Mouse (Mus musculus): Measurements from ENCODE around the gene Uap1.

Gene Uap1

DNA sequence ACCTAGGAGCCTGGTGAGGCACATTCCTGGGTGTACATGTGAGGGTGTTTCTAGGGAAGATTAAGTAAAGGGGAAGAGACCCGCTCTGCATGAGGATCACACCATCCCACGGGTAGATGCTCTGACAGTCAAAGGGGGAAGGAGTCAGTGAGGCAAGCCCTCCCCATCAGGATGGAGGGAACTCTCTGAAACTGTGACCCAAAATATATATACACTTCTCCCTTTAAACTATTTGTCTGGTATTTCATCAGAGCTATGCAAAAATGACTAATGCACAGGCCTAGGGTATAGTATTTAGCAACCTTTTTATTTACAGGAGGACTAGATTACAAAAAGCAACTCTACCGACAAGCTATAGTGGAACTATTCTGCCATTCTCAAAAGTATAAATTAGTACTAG, 9.8 kb downstream of the Uap1 start:
- DNase-seq (ENCODE audit: low read depth, low spot score) = no peak

DNA sequence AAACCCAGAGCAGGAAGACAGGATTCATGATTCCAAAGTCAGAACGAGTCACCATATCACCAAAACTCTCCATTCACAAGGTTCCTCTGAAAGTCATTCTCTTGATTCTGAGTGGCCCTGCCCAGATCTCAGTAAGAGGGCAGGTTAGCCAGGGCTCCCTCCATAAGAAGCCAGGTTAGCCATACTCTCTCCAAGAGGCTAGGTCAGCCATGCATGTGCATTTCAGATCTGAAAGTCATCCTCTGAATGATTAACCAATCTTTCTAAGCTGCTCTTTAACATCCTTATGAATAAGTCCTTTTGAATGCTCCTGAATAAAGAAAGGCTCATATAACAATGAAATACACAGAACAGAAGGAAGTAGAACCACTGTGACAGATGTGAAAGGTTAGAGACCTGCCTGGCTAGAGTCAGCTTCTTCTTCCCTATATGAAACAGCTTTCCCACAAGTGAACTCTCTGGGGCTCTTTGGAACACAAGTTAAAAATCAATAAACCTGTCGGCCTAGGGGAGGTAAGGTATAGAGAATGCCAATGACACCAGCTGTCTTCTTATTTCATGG, 10.6 kb downstream of the Uap1 start:
- DNase-seq (ENCODE audit: low read depth, low spot score) = no peak

DNA sequence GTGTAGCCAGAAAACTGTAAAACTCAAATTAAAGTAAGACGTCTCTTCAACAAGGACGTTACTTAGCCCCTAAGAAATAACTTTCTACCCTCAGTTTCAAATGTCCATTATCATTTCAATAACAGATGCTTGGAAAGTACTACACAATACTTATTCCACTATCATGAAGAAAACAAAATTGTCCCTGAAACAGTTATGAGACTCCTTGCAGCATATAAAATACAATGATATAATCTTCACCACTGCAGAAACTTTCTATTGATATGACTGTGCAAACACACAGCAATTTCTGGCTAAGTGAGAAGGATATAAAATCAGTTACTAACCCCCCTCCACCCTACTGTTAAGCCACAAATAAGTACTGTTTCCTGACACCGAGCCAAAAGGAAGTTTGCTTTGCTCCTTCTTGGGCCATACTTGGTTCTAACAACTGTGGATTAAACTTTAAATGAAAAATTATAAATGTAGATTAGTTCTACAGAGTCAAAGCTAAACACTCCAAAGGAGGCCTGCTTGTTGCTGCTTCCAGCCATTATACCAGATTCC, 11.3 kb downstream of the Uap1 start:
- no peak for DNase-seq (ENCODE audit: low read depth, low spot score)

DNA sequence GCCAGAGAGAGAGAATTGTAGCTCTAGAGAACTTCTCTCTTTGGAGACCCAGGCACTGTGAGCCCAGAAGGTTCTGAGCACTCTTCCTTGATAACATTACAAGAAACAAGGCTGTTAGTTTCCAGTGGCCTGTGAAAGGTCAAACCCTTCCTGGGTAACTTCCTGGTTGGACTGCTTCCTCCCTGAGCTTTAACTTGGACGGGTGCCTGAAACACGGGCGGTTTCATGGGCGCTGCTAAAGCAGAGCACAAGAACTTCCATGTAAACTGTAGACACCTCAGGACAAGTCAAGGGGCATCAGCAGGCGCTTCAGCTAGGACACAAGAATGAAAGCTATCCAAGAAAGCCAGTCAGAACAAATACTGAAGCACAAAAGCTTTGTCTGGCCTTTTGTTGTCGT, 12.9 kb downstream of the Uap1 start:
- DNase-seq (ENCODE audit: low read depth, low spot score) = no peak

DNA sequence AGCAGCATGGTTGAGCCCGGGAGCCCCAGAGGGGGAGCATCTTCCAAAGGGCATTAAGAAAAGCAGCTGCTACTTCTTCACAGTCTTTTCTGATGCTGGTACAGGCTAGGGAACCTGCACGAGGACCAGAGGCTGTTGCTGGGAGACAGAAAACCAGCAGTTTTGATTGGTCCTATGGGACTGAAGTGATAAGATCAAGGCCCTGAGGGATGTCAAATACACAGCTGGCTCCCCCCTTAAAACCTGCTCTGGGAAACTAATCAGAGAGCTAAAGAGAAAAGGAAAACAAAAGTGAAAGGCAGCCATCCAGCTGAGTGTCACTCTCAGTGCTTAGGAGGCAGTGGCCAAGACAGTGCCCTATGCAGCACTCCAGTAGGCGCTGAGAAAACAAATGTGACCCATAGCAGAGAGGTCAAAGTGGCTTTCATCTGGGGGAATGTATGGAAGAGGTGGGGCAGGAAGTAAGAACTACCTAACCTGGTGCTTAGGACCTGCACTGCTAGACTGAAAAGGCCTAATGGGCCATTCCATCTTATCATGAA, 14.3 kb downstream of the Uap1 start:
- DNase-seq (ENCODE audit: low read depth, low spot score) = no peak

DNA sequence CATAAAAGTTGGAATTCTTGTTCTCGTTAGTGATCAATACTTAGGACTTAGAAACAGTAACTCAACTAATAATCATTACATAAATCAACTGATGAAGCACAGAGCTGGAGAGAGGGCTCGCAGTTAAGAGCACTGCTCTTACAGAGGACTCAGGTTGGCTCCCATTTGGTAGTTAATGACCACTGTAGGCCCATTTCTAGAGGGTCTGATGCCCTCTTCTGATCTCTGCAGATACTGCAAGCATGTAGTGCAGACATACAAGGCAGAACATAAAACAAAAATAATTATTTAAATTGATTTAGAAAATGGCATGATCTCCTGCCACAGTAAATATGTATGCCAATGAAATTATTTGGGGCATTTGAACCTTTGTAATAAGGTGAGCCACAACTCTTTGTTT, 15.1 kb downstream of the Uap1 start:
- DNase-seq (ENCODE audit: low read depth, low spot score) = no peak

DNA sequence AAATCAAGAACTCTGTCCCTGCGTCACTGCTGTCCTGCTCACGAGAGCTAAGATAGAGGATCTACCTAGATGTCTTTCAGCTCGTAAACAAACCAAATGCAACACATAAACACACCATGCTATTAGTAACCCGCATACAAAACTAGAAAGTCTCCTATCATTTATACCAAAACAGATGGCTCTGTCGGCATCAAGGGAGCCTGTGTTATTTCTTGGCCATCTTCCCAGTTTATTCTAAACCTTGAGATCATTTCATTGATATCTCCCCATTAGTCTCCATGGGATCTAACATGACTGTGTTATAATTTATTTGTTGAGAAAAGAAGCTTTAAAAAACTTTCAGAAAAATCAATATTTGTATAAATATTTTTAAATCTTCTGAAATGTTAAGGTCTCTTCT, 19.0 kb downstream of the Uap1 start:
- no peak for DNase-seq (ENCODE audit: low read depth, low spot score)

DNA sequence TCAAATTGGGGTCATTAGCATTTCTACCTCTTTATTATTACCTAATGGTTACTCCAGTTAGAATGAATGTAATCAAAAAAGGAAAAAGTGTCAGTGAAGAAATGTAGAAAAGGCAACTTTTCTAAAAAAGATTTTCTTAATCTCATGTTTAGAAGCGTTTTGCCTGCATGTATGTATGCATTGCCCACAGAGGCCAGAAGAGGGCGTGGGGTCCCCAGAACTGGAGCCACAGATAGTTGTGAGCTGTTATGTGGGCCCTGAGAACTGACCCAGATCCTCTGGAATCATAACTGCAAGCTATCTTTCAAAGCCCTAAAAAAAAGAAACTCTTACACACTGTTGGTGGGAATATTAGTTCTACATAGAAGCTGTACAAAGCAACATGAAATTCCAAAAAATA, 19.5 kb downstream of the Uap1 start:
- DNase-seq (ENCODE audit: low read depth, low spot score) = no peak

DNA sequence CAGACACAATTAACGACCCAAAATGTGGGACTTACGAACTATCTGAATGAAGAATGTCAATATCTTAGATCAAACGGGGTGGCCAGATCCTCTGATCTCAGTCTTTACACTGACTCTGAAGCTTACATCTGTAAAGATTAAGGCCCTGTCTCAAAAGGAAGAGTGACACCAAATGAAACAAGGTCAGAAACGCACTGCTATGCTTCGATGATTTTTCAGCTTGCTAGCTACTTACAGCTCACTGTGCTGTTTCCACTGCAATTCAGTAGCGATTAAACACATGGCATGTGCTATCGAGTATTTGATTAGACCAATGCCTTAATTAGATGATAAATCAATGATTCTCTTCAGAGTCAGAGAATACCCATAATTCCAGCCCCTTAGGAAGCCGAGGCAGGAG, 20.8 kb downstream of the Uap1 start:
- no peak for DNase-seq (ENCODE audit: low read depth, low spot score)

DNA sequence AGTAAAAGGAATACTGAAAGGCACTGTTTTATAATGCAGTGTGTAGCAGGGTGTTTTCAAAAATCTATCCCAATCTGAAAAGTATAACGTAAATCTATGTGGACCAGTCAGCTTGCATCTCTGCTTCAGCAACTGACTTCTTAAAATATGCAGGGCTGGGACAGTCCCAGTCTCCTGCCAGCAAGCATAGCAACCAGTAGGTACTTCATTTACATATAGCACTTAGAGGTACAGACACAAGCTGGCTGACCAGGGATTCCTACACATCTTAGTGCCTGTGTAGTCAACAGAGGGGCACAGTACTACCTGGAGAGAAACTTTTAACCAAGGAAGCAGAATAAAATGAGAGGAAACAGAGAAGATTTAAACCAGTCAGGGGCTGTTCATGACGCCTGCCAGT, 22.2 kb downstream of the Uap1 start:
- DNase-seq (ENCODE audit: low read depth, low spot score) = no peak

DNA sequence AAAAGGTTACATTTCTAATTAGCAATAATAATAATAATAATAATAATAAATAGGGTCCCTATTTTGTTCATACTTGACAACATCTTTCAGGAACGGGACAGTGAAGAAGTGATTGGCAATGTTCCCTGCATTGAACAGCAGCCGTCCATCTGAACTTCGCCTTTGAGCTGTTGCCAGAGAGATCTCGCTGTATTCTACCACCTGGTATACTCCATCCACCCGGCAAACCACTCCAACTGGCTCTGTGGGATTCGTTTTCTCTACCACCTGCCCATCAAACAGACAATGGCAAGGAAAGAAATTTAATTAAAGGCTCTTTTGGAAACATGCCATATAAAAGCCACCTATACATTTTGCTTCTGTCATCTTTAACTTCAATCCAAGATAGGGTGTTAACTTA, 23.9 kb downstream of the Uap1 start:
- DNase-seq (ENCODE audit: low read depth, low spot score) = no peak

DNA sequence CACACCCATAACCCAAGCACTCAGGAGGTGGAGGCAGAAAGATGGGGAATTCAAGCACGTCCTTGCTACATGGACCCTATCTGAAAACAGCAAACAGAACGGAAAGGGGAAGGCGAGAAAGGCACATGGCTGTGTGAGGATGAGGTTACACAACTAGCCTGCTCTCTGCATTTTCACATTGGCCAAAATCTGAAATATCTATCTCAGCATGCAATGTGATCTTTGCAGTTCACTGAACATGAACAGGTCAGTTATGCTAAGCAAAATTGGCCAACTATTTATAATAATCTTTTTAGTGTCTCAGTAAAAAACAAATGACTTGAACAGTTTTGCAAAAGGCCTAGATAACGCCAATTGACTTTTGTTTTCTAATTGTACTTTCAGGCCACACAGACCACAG, 25.0 kb downstream of the Uap1 start:
- no peak for DNase-seq (ENCODE audit: low read depth, low spot score)

DNA sequence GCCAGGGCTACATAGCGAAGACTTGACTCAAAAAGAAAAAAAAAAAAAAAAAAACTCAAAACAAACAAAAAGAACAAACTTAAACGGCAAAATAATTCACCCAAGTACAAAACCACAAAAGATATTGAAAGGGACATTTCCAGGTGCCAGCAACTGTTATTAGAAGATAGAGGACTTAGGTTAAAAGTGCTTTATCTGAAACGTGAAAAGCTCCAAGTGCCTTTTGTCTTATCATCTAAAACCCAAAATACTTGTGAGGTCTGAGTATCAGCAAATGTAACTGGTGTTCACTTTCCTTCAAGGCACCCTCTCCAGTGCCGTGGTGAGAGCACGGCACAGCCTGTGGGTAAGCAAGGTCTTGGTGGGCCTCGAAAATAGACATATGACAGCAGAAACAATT, 26.2 kb downstream of the Uap1 start:
- no peak for DNase-seq (ENCODE audit: low read depth, low spot score)

DNA sequence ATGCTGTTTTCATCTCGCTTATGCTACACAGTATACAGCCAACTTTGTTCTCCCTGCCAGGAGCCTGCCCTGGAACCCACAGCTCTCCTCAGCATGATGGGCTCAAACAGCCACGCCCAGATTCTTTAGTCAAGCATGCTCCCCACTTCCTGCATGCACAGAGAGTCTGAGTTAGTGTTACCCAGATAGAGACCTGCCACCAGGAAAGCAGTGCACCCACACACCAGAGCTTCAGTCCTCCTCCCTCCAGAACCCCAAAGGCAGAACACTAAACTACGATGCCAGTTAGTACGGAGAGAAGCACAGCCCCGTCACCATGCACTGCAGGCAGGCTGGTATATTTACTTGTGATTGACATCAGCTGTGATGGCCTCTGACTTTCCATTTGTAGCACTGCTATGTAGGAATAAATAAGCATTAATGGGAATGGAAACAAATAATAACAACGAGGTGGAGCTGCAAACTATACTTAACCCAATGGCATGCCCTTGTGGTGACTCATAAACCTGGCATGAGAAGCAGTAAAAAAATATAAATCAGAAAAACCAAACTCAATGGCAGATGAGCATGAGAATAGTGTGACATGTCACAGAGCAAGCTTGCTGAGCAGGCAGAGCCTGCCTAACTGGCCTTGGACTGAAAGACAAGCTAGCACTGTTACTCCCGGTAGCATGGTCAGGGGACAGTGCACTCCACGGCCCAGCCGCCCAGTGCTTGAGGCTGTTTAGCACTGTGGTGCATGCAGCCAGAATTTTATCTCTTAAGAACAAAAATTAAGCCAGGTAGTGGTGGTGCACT, 26.9 kb downstream of the Uap1 start:
- no peak for DNase-seq (ENCODE audit: low read depth, low spot score)

DNA sequence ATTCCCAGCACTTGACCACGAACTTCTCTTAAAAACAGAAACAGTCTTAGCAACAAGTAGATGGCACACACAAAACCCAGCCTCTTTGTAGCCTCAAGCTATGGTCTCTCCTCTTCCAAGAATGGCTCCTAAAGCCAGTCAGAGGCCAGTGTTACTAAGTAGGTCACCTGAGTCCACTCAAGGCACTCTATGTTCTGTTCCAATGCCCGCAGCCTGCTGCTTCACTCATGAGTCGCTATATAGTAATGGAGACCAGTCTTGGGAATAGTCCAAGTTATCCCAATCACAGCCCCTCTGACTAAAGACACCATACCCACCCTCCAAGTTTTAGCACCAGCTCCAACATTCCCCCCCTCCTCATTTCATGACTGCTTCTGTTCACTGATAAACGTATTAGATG, 29.2 kb downstream of the Uap1 start:
- no peak for DNase-seq (ENCODE audit: low read depth, low spot score)

DNA sequence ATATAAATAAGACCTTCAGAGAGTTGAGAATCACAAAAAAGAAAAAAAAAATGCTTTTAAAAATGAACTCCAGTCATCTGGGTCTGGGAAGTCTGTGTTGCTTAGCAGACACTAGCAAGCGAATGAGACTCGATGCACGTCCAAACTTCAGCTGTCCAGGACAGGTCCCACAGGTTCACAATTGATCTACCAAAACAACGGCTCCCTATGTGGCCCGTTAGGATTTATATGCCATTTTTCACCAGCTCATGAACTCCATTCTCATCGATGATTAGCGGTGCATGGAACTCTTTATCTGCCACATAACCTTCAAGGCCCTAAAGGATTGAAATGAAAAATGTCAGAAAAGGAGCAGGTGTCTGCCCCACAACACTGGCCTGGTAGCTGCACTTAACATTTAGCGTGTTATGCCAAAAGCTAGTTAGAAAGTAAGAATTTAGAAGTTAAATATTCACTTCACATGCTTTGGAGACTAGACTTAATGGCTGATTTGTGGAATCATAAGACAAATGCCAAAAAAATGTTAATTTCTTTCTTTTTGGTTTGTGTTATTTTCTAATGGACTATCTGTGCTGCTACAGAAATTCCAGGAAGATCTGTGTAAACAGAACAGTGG, 32.4 kb downstream of the Uap1 start:
- DNase-seq (ENCODE audit: low read depth, low spot score) = no peak

DNA sequence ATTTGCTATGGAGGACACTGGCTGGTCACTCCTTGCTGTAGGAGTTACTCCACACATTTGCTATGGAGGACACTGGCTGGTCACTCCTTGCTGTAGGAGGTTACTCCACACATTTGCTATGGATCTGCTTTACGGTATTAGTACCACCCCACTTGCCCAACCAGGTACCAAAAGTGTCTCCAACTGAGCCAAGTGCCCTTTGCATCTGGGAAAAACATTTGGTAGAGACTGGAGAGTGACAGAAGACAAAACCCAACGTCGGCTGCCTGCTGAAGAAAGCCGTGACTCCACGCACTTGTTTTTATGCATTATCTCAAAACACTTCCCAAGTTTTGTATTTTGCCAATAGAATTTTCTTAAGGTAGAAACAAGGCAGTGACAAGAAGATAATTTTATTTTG, 33.1 kb downstream of the Uap1 start:
- no peak for DNase-seq (ENCODE audit: low read depth, low spot score)

DNA sequence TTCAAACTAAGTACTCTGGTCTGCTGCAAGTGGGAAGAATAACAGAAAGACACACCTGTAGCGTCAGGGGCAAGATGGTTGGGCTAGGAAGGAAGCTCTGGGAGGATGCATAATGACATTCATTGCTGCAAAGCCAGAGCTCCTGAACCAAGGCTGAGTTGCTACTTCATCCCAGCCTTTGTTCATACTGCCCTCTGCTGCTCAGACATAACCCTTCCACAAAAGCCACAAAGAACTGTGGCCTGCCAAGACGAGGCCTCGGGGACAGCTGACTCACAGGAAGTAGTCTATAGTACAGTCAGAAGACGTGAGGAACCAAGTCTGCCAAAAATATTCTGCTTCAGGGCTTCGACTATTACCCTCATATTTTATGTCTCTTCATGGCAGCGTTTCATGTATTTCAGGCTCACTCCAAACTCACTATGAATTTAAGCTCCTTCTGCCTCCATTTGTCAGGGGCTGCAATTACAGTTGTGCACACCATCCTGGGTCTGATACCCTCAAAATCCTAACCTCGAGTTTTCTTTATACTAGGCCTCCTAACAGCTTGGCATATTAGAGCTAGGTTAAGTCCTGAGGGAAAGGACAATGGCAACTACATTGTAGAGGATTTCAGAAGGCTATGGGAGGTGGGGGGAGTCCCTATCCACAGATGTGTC, 38.3 kb downstream of the Uap1 start:
- peak; percentile 74 for DNase-seq (ENCODE audit: low read depth, low spot score)

DNA sequence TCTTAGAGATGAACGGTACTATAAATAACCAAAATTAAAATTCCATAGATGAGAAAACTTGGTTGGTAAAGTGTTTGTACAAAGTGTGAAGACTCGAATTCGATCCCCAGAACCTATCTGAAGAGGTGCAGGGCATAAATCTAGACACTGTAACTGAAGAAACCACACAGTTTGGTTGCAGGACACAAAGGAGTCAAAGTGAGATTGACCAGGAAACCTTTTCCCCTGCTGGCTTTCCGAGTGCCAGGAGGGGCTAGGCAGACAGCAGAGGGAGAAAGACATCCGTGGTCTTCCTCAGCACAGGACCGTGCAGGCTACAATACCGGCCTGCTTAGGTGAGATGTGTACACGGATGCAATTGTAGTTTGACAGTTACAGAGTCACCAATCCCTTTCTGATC, 40.5 kb downstream of the Uap1 start:
- DNase-seq (ENCODE audit: low read depth, low spot score) = no peak

DNA sequence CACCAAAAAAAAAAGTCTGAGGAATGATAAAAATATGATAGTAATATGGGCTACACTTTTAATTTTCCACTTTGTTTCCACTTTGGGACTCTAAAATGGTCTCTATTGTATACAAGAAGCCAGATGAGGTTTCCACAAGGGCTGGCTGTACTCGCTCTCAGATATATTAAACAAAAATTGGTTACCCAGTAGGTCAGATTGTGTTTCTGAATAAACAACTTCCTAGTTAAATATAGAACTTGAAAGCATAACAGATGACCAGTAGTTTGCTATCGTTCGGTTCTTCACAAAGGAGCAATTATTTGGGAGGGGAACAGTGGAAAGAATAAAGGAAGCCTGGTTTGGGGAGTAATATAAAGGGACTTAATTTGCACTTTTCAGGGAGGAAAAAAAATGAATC, 43.8 kb downstream of the Uap1 start:
- DNase-seq (ENCODE audit: low read depth, low spot score) = no peak

DNA sequence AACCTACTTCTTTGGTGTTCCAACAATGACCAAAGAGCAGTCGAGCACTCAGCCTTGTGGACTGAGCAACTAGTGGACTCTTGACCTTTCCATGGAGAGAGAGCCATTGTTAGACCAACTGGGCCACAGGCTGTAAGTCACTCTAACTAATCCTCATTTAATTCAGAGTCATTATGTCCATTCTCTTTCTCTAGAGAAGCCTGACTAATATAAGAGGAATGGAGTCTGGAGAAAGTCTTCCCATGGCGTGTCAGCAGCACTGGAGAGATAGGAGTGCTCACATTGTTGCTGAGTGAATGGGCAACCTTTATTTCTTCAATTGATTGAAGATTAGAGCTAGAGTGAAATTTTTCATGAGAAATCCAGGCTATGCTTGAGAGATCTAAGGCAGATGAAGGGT, 50.1 kb downstream of the Uap1 start:
- DNase-seq (ENCODE audit: low read depth, low spot score) = no peak

DNA sequence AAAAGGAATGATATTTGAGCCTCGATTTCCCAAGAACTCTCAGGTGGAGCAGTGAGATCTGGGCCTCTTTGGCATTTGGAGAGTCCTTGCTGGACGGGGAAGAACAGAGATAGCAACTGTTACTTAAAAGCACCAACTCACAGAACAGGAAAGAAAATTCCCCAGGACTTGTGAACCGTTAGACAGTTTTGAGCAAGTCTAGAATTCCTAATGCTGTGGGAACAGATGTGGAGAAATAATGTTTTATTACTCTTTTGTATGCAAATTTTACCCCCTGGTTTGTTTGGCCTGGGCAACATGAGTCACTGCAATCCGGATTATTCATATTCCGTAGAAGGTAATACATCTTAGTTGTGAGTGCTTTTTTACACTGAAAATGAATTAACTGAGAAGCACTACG, 61.1 kb downstream of the Uap1 start:
- no peak for DNase-seq (ENCODE audit: low read depth, low spot score)
